Mouse (Mus musculus) neural tube, embryonic 12.5 days (tissue): ENCODE results near the gene Trpv3. TPM values are rescaled to one million over a fixed set of nuclear protein-coding genes. Genes with fewer than 3 reads are reported as not detected.
"Not testable (repeated sequence)": the region's sequence is repeated elsewhere in the genome, so short reads cannot be mapped to it uniquely, and the experiment has no call there.

ENCODE experiments used
- ATAC-seq: fragments of 200-750 bp; cut with Nextera tagmentation; 2 replicates; pipeline ENCODE4 v1.8.0; 2017; ENCODE audit warnings: low read depth, mild to moderate bottlenecking, moderate TSS enrichment, moderate library complexity; ENCODE audit not compliant: low FRiP score
- H3K27ac ChIP-seq: fragments of 300-500 bp; sonication (generic); 2 replicates; pipeline ENCODE4 v1.5.1; 2016
- H3K27me3 ChIP-seq: fragments of 300-500 bp; sonication (generic); replicated peaks from 2 replicates; pipeline ENCODE4 v1.6.1; 2016; ENCODE audit warnings: mild to moderate bottlenecking
- H3K36me3 ChIP-seq: fragments of 300-500 bp; sonication (generic); 2 replicates; pipeline ENCODE4 v1.6.1; 2016; ENCODE audit warnings: mild to moderate bottlenecking
- H3K4me1 ChIP-seq: fragments of 300-500 bp; sonication (generic); 2 replicates; pipeline ENCODE4 v1.6.1; 2016
- H3K4me2 ChIP-seq: fragments of 300-500 bp; sonication (generic); replicated peaks from 2 replicates; pipeline ENCODE4 v1.6.1; 2016; ENCODE audit warnings: mild to moderate bottlenecking
- H3K4me3 ChIP-seq: fragments of 300-500 bp; sonication (generic); 2 replicates; pipeline ENCODE4 v1.5.1; 2016
- H3K9ac ChIP-seq: fragments of 300-500 bp; sonication (generic); 2 replicates; pipeline ENCODE4 v1.6.1; 2016; ENCODE audit warnings: mild to moderate bottlenecking
- H3K9me3 ChIP-seq: fragments of 300-500 bp; sonication (generic); 2 replicates; pipeline ENCODE4 v1.6.1; 2016; ENCODE audit warnings: mild to moderate bottlenecking
- WGBS: fragments of 180-500 bp; shearing (Covaris S2); methylation state at CpG from one replicate; pipeline ENCODE4 v1.1.7; 2016; 5-methylcytosine and 5-hydroxymethylcytosine counted together
- polyA plus RNA-seq: library from polyadenylated mRNA; unstranded; fragments of >200 nt; fragmentation: Nextera tagmentation; extraction: Ambion mirVana; gene quantifications from 2 replicates; pipeline ENCODE4 v1.2.1, GENCODE M21; 2016

Gene Trpv3
- polyA plus RNA-seq, 1 experiment from 2014 or later = 0.14 TPM

GRCm38 (mm10) chr11:73315961-73316360, 48.8 kb downstream of the Trpv3 start:
- ATAC-seq = no peak

GRCm38 (mm10) chr11:73318581-73318980, 51.4 kb downstream of the Trpv3 start:
- 79% methylated on average over 2 of the region's 2 CpGs for WGBS
- H3K9ac ChIP-seq, ATAC-seq: not testable (repeated sequence)

More at GRCm38 (mm10) chr11:73315961-73316360, 48.8 kb downstream of the Trpv3 start:
- Histone ChIP-seq H3K4me2 (no peak overlapping the region), H3K36me3 (no peaks in the 10 kb centered on the region), H3K9ac (no peak overlapping the region), H3K4me1 (no peaks in the 10 kb centered on the region), H3K27ac (no peak overlapping the region), H3K4me3 (no peak overlapping the region), H3K27me3 (no peaks in the 10 kb centered on the region), H3K9me3 (no peaks in the 10 kb centered on the region)
- 43% methylated on average over 3 of the region's 3 CpGs for WGBS

GRCm38 (mm10) chr11:73321064-73321463, 53.9 kb downstream of the Trpv3 start:
- ATAC-seq, H3K27me3 ChIP-seq, H3K9ac ChIP-seq, H3K4me1 ChIP-seq, H3K4me3 ChIP-seq, H3K27ac ChIP-seq, H3K9me3 ChIP-seq, H3K4me2 ChIP-seq, H3K36me3 ChIP-seq: not testable (repeated sequence)
- 93% methylated on average over 13 of the region's 13 CpGs for WGBS

More at GRCm38 (mm10) chr11:73318581-73318980, 51.4 kb downstream of the Trpv3 start:
- H3K27ac ChIP-seq, H3K4me1 ChIP-seq, H3K36me3 ChIP-seq, H3K4me3 ChIP-seq, H3K9me3 ChIP-seq, H3K4me2 ChIP-seq, H3K27me3 ChIP-seq: not testable (repeated sequence)

GRCm38 (mm10) chr11:73323906-73324830, 57.0 kb downstream of the Trpv3 start:
- Histone ChIP-seq H3K4me3 (no peak overlapping the region), H3K27ac (no peak overlapping the region), H3K9ac (no peak overlapping the region), H3K36me3 (no peaks in the 10 kb centered on the region), H3K27me3 (no peaks in the 10 kb centered on the region), H3K9me3 (no peaks in the 10 kb centered on the region), H3K4me2 (no peak overlapping the region), H3K4me1 (no peaks in the 10 kb centered on the region)
- no peak for ATAC-seq
- 78% methylated on average over 9 of the region's 9 CpGs for WGBS

- WGBS = 66% methylated on average over 12 of the region's 12 CpGs
- Histone ChIP-seq H3K9me3 (no peaks in the 10 kb centered on the region; the same call in 1 of the 2 replicates), H3K4me1 (no peaks in the 10 kb centered on the region), H3K4me2 (no peak overlapping the region), H3K36me3 (no peaks in the 10 kb centered on the region), H3K27ac (no peak overlapping the region), H3K4me3 (no peak overlapping the region), H3K9ac (no peak overlapping the region), H3K27me3 (no peaks in the 10 kb centered on the region)
- no peak for ATAC-seq
These were observed 59.3 kb downstream of the Trpv3 start for GRCm38 (mm10) chr11:73326485-73326886.

GRCm38 (mm10) chr11:73327361-73327760, 60.2 kb downstream of the Trpv3 start:
- no peaks in the 10 kb centered on the region; the same call in 1 of the 2 replicates for H3K9me3 ChIP-seq
- ATAC-seq = no peak
- WGBS = 82% methylated on average over 4 of the region's 4 CpGs

GRCm38 (mm10) chr11:73329442-73329841, 62.3 kb downstream of the Trpv3 start, which contains the start of the genes Aspa, Gm49340 and Spata22:
Gene Aspa, minus strand, starts transcription at chr11:73329596.
Gene Gm49340, plus strand, starts transcription at chr11:73329741.
Gene Spata22, plus strand, starts transcription at chr11:73329741.
- no peaks in the 10 kb centered on the region for H3K27me3 ChIP-seq
- H3K9me3 ChIP-seq = no peaks in the 10 kb centered on the region; the same call in 1 of the 2 replicates
- H3K4me2 ChIP-seq = no peak within 1 kb of the TSS
- no peaks in the 10 kb centered on the region for H3K4me1 ChIP-seq
- no peaks in the 10 kb centered on the region for H3K36me3 ChIP-seq
- no peak within 1 kb of the TSS for H3K9ac ChIP-seq
- no peak within 1 kb of the TSS for H3K27ac ChIP-seq
- H3K4me3 ChIP-seq = no peak within 1 kb of the TSS
- WGBS = 80% methylated on average over 27 of the region's 27 CpGs
- ATAC-seq = no peak

More at GRCm38 (mm10) chr11:73327361-73327760, 60.2 kb downstream of the Trpv3 start:
- Histone ChIP-seq H3K4me2 (no peak overlapping the region), H3K27me3 (no peaks in the 10 kb centered on the region), H3K36me3 (no peaks in the 10 kb centered on the region), H3K27ac (no peak overlapping the region), H3K4me3 (no peak overlapping the region), H3K4me1 (no peaks in the 10 kb centered on the region), H3K9ac (no peak overlapping the region)

GRCm38 (mm10) chr11:73333357-73333756, 66.2 kb downstream of the Trpv3 start:
- Histone ChIP-seq H3K9me3 (no peaks in the 10 kb centered on the region; the same call in 1 of the 2 replicates), H3K27ac (no peak overlapping the region), H3K4me1 (no peaks in the 10 kb centered on the region), H3K9ac (no peak overlapping the region), H3K27me3 (no peaks in the 10 kb centered on the region), H3K4me2 (no peak overlapping the region), H3K36me3 (no peaks in the 10 kb centered on the region), H3K4me3 (no peak overlapping the region)
- 74% methylated on average over 2 of the region's 2 CpGs for WGBS
- ATAC-seq = no peak

GRCm38 (mm10) chr11:73336919-73337318, 69.7 kb downstream of the Trpv3 start:
- Histone ChIP-seq H3K4me3 (no peak overlapping the region), H3K9me3 (no peaks in the 10 kb centered on the region), H3K4me1 (no peaks in the 10 kb centered on the region), H3K9ac (no peak overlapping the region), H3K27me3 (no peaks in the 10 kb centered on the region), H3K4me2 (no peak overlapping the region), H3K36me3 (no peaks in the 10 kb centered on the region), H3K27ac (no peak overlapping the region)
- 78% methylated on average over 4 of the region's 4 CpGs for WGBS
- ATAC-seq = no peak

Other genes with a start within 250 kb of the Trpv3 start
- gene Camkk1, start 248.4 kb upstream of the Trpv3 start, polyA plus RNA-seq = 14.7 and 14.8 TPM in 2 replicates
- gene Ncbp3, start 219.6 kb upstream of the Trpv3 start, polyA plus RNA-seq = 14.3 and 15.1 TPM in 2 replicates
- gene Itgae, start 176.8 kb upstream of the Trpv3 start, polyA plus RNA-seq = 0.34 TPM in 2 replicates
- gene Haspin, start 129.1 kb upstream of the Trpv3 start, polyA plus RNA-seq = 11.0 and 11.1 TPM in 2 replicates
- 0.22 and 0.30 TPM in 2 replicates for gene P2rx5, start 107.0 kb upstream of the Trpv3 start, polyA plus RNA-seq
- 122 and 129 TPM in 2 replicates for gene Emc6, start 90.4 kb upstream of the Trpv3 start, polyA plus RNA-seq
- 198 and 205 TPM in 2 replicates for gene Tax1bp3, start 90.3 kb upstream of the Trpv3 start, polyA plus RNA-seq
- gene Ctns, start 68.3 kb upstream of the Trpv3 start, polyA plus RNA-seq = 21.5 and 26.1 TPM in 2 replicates
- gene Shpk, start 67.9 kb upstream of the Trpv3 start, polyA plus RNA-seq = 1.9 and 2.3 TPM in 2 replicates
- 0.38 and 0.98 TPM in 2 replicates for gene Trpv1, start 33.1 kb upstream of the Trpv3 start, polyA plus RNA-seq
- 0.34 and 0.65 TPM in 2 replicates for gene Aspa, start 62.2 kb downstream of the Trpv3 start, polyA plus RNA-seq
- gene Gm49340, start 62.4 kb downstream of the Trpv3 start, polyA plus RNA-seq = not detected in 2 replicates
- gene Spata22, start 62.4 kb downstream of the Trpv3 start, polyA plus RNA-seq = not detected in 2 replicates
- not detected in 2 replicates for gene Olfr20, start 83.4 kb downstream of the Trpv3 start, polyA plus RNA-seq
- gene Olfr376, start 103.9 kb downstream of the Trpv3 start, polyA plus RNA-seq = not detected in 2 replicates
- not detected in 2 replicates for gene Olfr1, start 132.2 kb downstream of the Trpv3 start, polyA plus RNA-seq
- not detected in 2 replicates for gene Olfr378, start 161.1 kb downstream of the Trpv3 start, polyA plus RNA-seq
- not detected in 2 replicates for gene Olfr380, start 190.1 kb downstream of the Trpv3 start, polyA plus RNA-seq
- gene Olfr381, start 224.2 kb downstream of the Trpv3 start, polyA plus RNA-seq = not detected in 2 replicates
- gene Olfr382, start 249.8 kb downstream of the Trpv3 start, polyA plus RNA-seq = not detected in 2 replicates